Mouse (Mus musculus) cerebral cortex, adult 2 months (tissue): ENCODE measurements around the gene Mpdu1.

ENCODE experiments used
- WGBS: fragments of 180-500 bp; shearing (Covaris S2); methylation state at CpG from one replicate; pipeline ENCODE4 v1.1.7; 2018; 5-methylcytosine and 5-hydroxymethylcytosine counted together

Mpdu1 gene

GRCm38 (mm10) chr11:69665457-69665960 is 3.1 kb upstream of the Mpdu1 start:
- WGBS = 62% methylated on average over 9 of the region's 9 CpGs

- WGBS = 90% methylated on average over 7 of the region's 7 CpGs
Observed at GRCm38 (mm10) chr11:69664841-69665240, 2.4 kb upstream of the Mpdu1 start.

GRCm38 (mm10) chr11:69663795-69664194 is 1.4 kb upstream of the Mpdu1 start:
- 67% methylated on average over 6 of the region's 6 CpGs for WGBS

- WGBS = 61% methylated on average over 13 of the region's 13 CpGs
Observed at GRCm38 (mm10) chr11:69662967-69663671, 677 bp upstream of the Mpdu1 start.

- WGBS = 73% methylated on average over 3 of the region's 3 CpGs
Observed at GRCm38 (mm10) chr11:69661221-69661881, 1.1 kb downstream of the Mpdu1 start.

- WGBS = 81% methylated on average over 15 of the region's 15 CpGs
Observed at GRCm38 (mm10) chr11:69657462-69657881, 5.0 kb downstream of the Mpdu1 start.

GRCm38 (mm10) chr11:69656617-69657461 is 5.6 kb downstream of the Mpdu1 start:
- WGBS = 75% methylated on average over 10 of the region's 10 CpGs

- WGBS = 76% methylated on average over 5 of the region's 5 CpGs
Observed at GRCm38 (mm10) chr11:69656065-69656455, 6.4 kb downstream of the Mpdu1 start.

- 21% methylated on average over 34 of the region's 34 CpGs for WGBS
Observed at GRCm38 (mm10) chr11:69655264-69656064, 7.0 kb downstream of the Mpdu1 start, which contains the start of gene Sox15. TSS of gene Sox15 (plus strand) at chr11:69655314.

GRCm38 (mm10) chr11:69654760-69655159 is 7.7 kb downstream of the Mpdu1 start:
- WGBS = 42% methylated on average over 9 of the region's 9 CpGs

- WGBS = 53% methylated on average over 5 of the region's 5 CpGs
Observed at GRCm38 (mm10) chr11:69653399-69653798, 9.0 kb downstream of the Mpdu1 start.

- 73% methylated on average over 5 of the region's 5 CpGs for WGBS
Observed at GRCm38 (mm10) chr11:69645860-69646259, 16.6 kb downstream of the Mpdu1 start.

- 51% methylated on average over 3 of the region's 3 CpGs for WGBS
Observed at GRCm38 (mm10) chr11:69635471-69635870, 27.0 kb downstream of the Mpdu1 start.

GRCm38 (mm10) chr11:69633128-69633866 is 29.1 kb downstream of the Mpdu1 start:
- WGBS = under 1% methylated on average over 48 of the region's 50 CpGs

GRCm38 (mm10) chr11:69632284-69633089 is 30.0 kb downstream of the Mpdu1 start, which contains the start of gene Fxr2:
TSS of gene Fxr2 (plus strand) at chr11:69632990.
- under 1% methylated on average over 51 of the region's 56 CpGs for WGBS

GRCm38 (mm10) chr11:69629802-69630201 is 32.6 kb downstream of the Mpdu1 start:
- 49% methylated on average over 1 of the region's 1 CpGs for WGBS

- 39% methylated on average over 6 of the region's 6 CpGs for WGBS
Observed at GRCm38 (mm10) chr11:69628286-69628685, 34.2 kb downstream of the Mpdu1 start.

- 88% methylated on average over 2 of the region's 2 CpGs for WGBS
Observed at GRCm38 (mm10) chr11:69624339-69624738, 38.1 kb downstream of the Mpdu1 start.

- 81% methylated on average over 4 of the region's 4 CpGs for WGBS
Observed at GRCm38 (mm10) chr11:69623006-69623405, 39.4 kb downstream of the Mpdu1 start.

GRCm38 (mm10) chr11:69622406-69622805 is 40.0 kb downstream of the Mpdu1 start:
- WGBS = 15% methylated on average over 6 of the region's 6 CpGs
